Mouse (Mus musculus) G1E (cell line): Measurements from ENCODE around the gene Wdr73. TPM values are rescaled to one million over a fixed set of nuclear protein-coding genes. Genes with fewer than 3 reads are reported as not detected.

Source experiments
- ATAC-seq: 2 replicates; pipeline ENCODE4 v1.8.0; 2016; ENCODE audit warnings: mild to moderate bottlenecking; ENCODE audit not compliant: insufficient number of reproducible peaks, poor library complexity, low FRiP score, severe bottlenecking; ENCODE audit errors: extremely low read depth
- DNase-seq: peaks from one replicate; pipeline ENCODE4 v3.0.0; 2012; ENCODE audit warnings: low spot score
- H3K27me3 ChIP-seq: 2 replicates; pipeline ENCODE4 v1.6.1; 2012; ENCODE audit warnings: mild to moderate bottlenecking, low read length, inconsistent platforms; ENCODE audit not compliant: insufficient read depth
- H3K36me3 ChIP-seq: replicated peaks from 2 replicates; pipeline ENCODE3; 2012; ENCODE audit warnings: mild to moderate bottlenecking, inconsistent platforms
- H3K4me1 ChIP-seq: 2 replicates; pipeline ENCODE4 v1.6.1; 2012; ENCODE audit warnings: low read depth, low read length, inconsistent platforms, mixed read lengths; ENCODE audit not compliant: insufficient read depth
- H3K4me3 ChIP-seq: 2 replicates; pipeline ENCODE4 v1.5.1; 2012; ENCODE audit warnings: low read depth, mild to moderate bottlenecking, inconsistent platforms, low read length, moderate library complexity, mixed read lengths
- H3K9me3 ChIP-seq: replicated peaks from 2 replicates; pipeline ENCODE4 v1.6.1; 2012; ENCODE audit warnings: inconsistent platforms
- CTCF ChIP-seq: IDR thresholded peaks from 2 replicates; pipeline ENCODE4 v1.5.1; 2012; ENCODE audit warnings: low read depth, low read length, inconsistent platforms, mixed read lengths
- GATA1 ChIP-seq: IDR thresholded peaks from 2 replicates; pipeline ENCODE4 v1.6.1; 2012; ENCODE audit warnings: borderline replicate concordance, low read length, inconsistent platforms, mixed read lengths
- GATA2 ChIP-seq: IDR thresholded peaks from 2 replicates; pipeline ENCODE4 v1.6.1; 2012; ENCODE audit warnings: low read depth, low read length, inconsistent platforms, borderline replicate concordance
- POLR2AphosphoS5 ChIP-seq: IDR thresholded peaks from 2 replicates; pipeline ENCODE4 v1.6.1; 2012; ENCODE audit warnings: low read depth, low read length, inconsistent platforms; ENCODE audit not compliant: insufficient replicate concordance
- TAL1 ChIP-seq: conservative IDR thresholded peaks from 2 replicates; pipeline ENCODE4 v1.6.1; 2012; ENCODE audit warnings: low read depth, low read length, inconsistent platforms, mixed read lengths
- polyA plus RNA-seq: library from polyadenylated mRNA; stranded (reverse); fragments of >175 nt; gene quantifications from 2 replicates; pipeline ENCODE4 v1.2.3, GENCODE M21; 2012
- total RNA-seq, 2 experiments: library from RNA; stranded (forward) in 1 of 2; stranded (reverse) in 1 of 2; fragments of 200-1000 nt in 1 of 2; fragments of >200 nt in 1 of 2; fragmentation: Nextera tagmentation in 1 of 2; gene quantifications; 2 replicates each; pipeline ENCODE4 v1.2.3; 2014 to 2017

Gene Wdr73
- total and polyA plus RNA-seq, 3 experiments: 14.4 to 31.1 (median 19.0) TPM

GRCm38 (mm10) chr7:80889021-80889511 is 12.0 kb downstream of the Wdr73 start:
- peaks cover 42% of the 10 kb centered on the region for H3K4me1 ChIP-seq
- H3K9me3 ChIP-seq: no peaks in the 10 kb centered on the region
- TF ChIP-seq GATA1 (no peak), TAL1 (no peak), POLR2AphosphoS5 (no peak), CTCF (no peak), GATA2 (no peak)
- H3K36me3 ChIP-seq: peaks cover 61% of the 10 kb centered on the region
- peak; percentile 66 for ATAC-seq
- DNase-seq: peak; percentile 40
- H3K4me3 ChIP-seq: peak overlapping the region; percentile 10; the same call in 1 of the 2 replicates
- peaks cover 2% of the 10 kb centered on the region; the same call in 1 of the 2 replicates for H3K27me3 ChIP-seq

- Histone ChIP-seq H3K4me3 (no peak overlapping the region), H3K9me3 (no peaks in the 10 kb centered on the region), H3K36me3 (peaks cover 57% of the 10 kb centered on the region), H3K4me1 (peaks cover 42% of the 10 kb centered on the region), H3K27me3 (peaks cover 2% of the 10 kb centered on the region; the same call in 1 of the 2 replicates)
- DNase-seq: no peak
- ATAC-seq: no peak
- TF ChIP-seq GATA1: no peak
- no peak for TF ChIP-seq POLR2AphosphoS5
- no peak for TF ChIP-seq CTCF
- no peak for TF ChIP-seq GATA2
- no peak for TF ChIP-seq TAL1
These were observed 12.5 kb downstream of the Wdr73 start for GRCm38 (mm10) chr7:80888595-80888994.

GRCm38 (mm10) chr7:80885666-80886065 is 15.4 kb downstream of the Wdr73 start:
- H3K4me3 ChIP-seq: no peak overlapping the region
- DNase-seq: no peak
- peaks cover 8% of the 10 kb centered on the region; the same call in 1 of the 2 replicates for H3K27me3 ChIP-seq
- H3K36me3 ChIP-seq: peaks cover 27% of the 10 kb centered on the region
- no peaks in the 10 kb centered on the region for H3K9me3 ChIP-seq
- H3K4me1 ChIP-seq: peaks cover 31% of the 10 kb centered on the region
- TF ChIP-seq GATA2 (no peak), POLR2AphosphoS5 (no peak), CTCF (no peak), TAL1 (no peak), GATA1 (no peak)
- no peak for ATAC-seq

GRCm38 (mm10) chr7:80882830-80883505 is 18.1 kb downstream of the Wdr73 start:
- peaks cover 8% of the 10 kb centered on the region for H3K36me3 ChIP-seq
- H3K9me3 ChIP-seq: no peaks in the 10 kb centered on the region
- peaks cover 9% of the 10 kb centered on the region; the same call in 1 of the 2 replicates for H3K27me3 ChIP-seq
- peaks cover 19% of the 10 kb centered on the region for H3K4me1 ChIP-seq
- peak; percentile 29 for DNase-seq
- peak; percentile 57 for ATAC-seq
- no peak for TF ChIP-seq GATA2
- no peak for TF ChIP-seq POLR2AphosphoS5
- no peak for TF ChIP-seq TAL1
- no peak for TF ChIP-seq GATA1
- TF ChIP-seq CTCF: no peak
- peak overlapping the region; percentile 21; the same call in 1 of the 2 replicates for H3K4me3 ChIP-seq

- ATAC-seq (no peak), DNase-seq (no peak)
- H3K9me3 ChIP-seq: no peaks in the 10 kb centered on the region; the same call in 1 of the 2 replicates
- 0 out of 2 replicates have a peak, but pooled peaks cover 2% of the 10 kb centered on the region for H3K27me3 ChIP-seq
- H3K4me1 ChIP-seq: peaks cover 13% of the 10 kb centered on the region
- H3K4me3 ChIP-seq: no peak overlapping the region
- TF ChIP-seq POLR2AphosphoS5 (no peak), GATA1 (no peak), GATA2 (no peak), CTCF (no peak), TAL1 (no peak)
- H3K36me3 ChIP-seq: peaks cover 36% of the 10 kb centered on the region
These were observed 25.3 kb downstream of the Wdr73 start for GRCm38 (mm10) chr7:80875727-80876126.

- Histone ChIP-seq H3K4me1 (peaks cover 7% of the 10 kb centered on the region), H3K27me3 (no peaks in the 10 kb centered on the region), H3K4me3 (no peak overlapping the region), H3K9me3 (no peaks in the 10 kb centered on the region; the same call in 1 of the 2 replicates), H3K36me3 (peaks cover 43% of the 10 kb centered on the region)
- DNase-seq: no peak
- no peak for ATAC-seq
- TF ChIP-seq GATA1 (no peak), TAL1 (no peak), GATA2 (no peak), CTCF (no peak), POLR2AphosphoS5 (no peak)
These were observed 27.4 kb downstream of the Wdr73 start for GRCm38 (mm10) chr7:80873631-80874030.
